Mouse (Mus musculus) v-Abl transformed pro-B cells (cell line): ENCODE measurements around the gene Foxj3.

Source experiments
- in situ Hi-C, 2 experiments: fragments of 400-800 bp; cut with MboI; formaldehyde crosslinking; loops; one replicate each; pipeline ENCODE4 v1.15.1; 2025; ENCODE audit not compliant: unreplicated experiment in 2 of 2

Gene Foxj3

DNA sequence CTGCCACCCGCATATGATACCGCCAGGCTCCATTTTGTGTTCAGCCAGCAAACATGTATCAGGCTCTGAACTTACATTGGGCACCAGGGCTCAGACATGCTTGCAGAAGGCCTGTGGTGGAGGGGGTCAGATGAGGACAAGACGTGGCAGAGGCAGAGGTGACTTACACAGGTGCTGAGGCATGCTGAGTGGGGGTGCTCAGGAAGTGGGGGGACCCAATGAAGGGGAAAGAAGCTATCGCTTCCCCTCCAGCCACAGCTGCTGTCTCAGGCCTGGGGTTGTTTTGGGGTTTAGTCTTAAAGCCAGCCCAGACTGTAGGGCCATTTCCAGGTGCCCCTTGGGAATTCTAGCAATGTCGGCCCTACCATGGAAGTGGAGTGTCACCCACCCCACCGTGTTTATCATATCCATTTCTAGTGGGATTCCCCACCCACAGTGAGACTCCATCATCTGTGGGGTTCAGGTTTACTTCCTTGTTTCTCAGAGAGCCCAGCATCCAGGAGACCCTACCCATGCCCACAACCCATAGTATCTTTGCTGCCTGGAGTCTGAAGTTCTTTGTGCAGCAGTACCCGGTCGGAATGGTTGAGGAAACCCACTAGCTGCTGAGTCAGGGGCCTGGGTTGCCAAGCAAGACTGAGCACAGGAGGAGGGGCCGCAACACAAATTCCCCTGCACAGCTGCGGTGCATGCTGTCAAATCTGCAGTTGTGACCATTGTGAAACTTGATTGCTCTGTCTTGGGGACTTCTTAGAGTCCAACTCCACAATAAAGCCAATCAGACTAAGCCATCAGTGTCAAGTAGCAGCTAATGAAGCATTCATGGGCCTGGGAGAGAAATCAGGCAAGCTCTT lies 132.8 kb downstream of the Foxj3 start:
- in situ Hi-C loops, result loop anchor here (5.0 to 10.0 kb wide), 8 partner anchors 37 to 455 kb away; no protein-coding TSS in a partner anchor

GRCm38 (mm10) chr4:119670210-119670555 lies 133.4 kb downstream of the Foxj3 start:
- in situ Hi-C loops, result loop anchor here (5.0 to 10.0 kb wide), 2 partner anchors 55 to 137 kb away; no protein-coding TSS in a partner anchor

GRCm38 (mm10) chr4:119670736-119671135 lies 133.9 kb downstream of the Foxj3 start:
- in situ Hi-C loops, result loop anchor here (5.0 to 10.0 kb wide), 2 partner anchors 54 to 137 kb away; no protein-coding TSS in a partner anchor

DNA sequence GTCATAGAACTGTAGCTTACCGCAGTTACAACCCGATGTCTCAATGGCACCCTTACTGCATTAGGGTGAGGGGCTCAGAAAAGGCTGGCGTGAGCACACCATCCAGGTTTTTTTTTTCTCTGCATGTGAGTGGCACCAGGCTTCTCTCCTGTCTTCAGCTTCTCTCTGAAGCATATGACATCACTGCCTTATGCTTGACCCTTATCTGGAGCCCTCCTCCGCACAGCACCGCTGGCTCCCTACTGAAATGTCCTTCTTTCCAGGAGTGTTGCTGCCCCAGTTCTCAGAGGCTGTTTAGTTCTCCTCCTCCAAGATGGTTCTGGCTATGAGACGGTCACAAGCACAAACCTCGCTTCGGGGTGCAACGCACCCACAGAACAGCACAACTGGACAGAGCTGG lies 134.4 kb downstream of the Foxj3 start:
- in situ Hi-C loops, result loop anchor here (5.0 to 10.0 kb wide), 2 partner anchors 54 to 136 kb away; no protein-coding TSS in a partner anchor

- in situ Hi-C loops, result loop anchor here (5.0 to 10.0 kb wide), 2 partner anchors 52 to 135 kb away; no protein-coding TSS in a partner anchor
Observed at GRCm38 (mm10) chr4:119672685-119673084, 135.9 kb downstream of the Foxj3 start.
